Mouse (Mus musculus) heart, postnatal 25 days (tissue): ENCODE results near the gene Aimp1. TPM values are rescaled to one million over a fixed set of nuclear protein-coding genes. Genes with fewer than 3 reads are reported as not detected.

ENCODE experiments used
- DNase-seq: peaks from one replicate; pipeline ENCODE4 v3.0.0; 2022; ENCODE audit warnings: low spot score
- intact Hi-C: fragments of 180-260 bp; cut with DNase I; formaldehyde crosslinking; loops from one replicate; pipeline ENCODE4 v1.15.1; 2025
- total RNA-seq, 2 experiments: library from RNA; stranded (reverse); gene quantifications; 2 replicates each; pipeline ENCODE4 v1.2.3; 2021

Gene Aimp1
- total RNA-seq: 10 to 100 TPM; 48.0 to 51.9 TPM

GRCm38 (mm10) chr3:132684231-132684928 lies at the start of gene Aimp1:
TSS of gene Aimp1 (minus strand) at chr3:132684370.
- no peak for DNase-seq
- intact Hi-C loops: no loop called here

DNA sequence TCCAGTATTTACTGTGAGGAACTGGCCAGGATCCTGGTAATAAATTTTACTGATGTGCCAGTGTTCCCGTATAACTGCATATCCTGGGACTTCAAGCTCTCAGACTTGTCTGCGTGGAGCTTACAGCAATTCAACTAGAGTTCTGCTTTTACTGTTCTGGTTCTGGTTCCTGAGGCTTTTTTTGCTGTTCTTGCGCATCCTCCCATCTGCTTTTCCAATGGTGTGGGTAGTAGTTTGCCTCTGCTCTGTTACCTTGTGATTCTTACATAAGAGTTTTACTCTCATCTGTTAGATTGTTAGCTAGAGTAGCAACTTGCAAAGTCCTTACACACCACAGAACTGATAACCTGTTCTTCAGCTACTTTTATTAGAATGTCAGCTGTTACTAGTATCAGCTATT lies 40.2 kb upstream of the Aimp1 start:
- intact Hi-C loops: no loop called here
- DNase-seq: no peak

DNA sequence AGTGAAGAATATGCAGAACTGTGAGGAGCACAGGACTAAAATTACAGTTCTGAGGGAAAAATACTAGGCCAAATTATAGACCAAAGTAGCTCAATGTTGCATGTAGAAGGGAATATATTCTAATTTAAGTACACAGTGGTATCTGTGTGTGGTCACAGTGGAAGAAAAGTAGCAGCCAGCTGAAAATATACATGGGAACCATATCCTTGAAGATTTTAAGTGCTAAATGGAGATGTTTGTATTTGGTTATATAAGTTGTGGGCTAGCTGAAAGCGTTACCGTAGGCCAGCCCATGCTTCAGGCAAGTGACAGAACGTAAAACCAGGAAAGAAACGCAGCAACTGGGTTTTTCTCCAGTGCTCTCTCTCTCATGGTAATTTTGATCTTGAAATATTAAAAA lies 33.1 kb upstream of the Aimp1 start:
- intact Hi-C loops: no loop called here
- DNase-seq: no peak

- DNase-seq: no peak
- intact Hi-C loops: no loop called here
Observed at GRCm38 (mm10) chr3:132713913-132714312, 29.7 kb upstream of the Aimp1 start.

GRCm38 (mm10) chr3:132706977-132707376 lies 22.8 kb upstream of the Aimp1 start:
- DNase-seq: no peak
- intact Hi-C loops: no loop called here

- no peak for DNase-seq
- intact Hi-C loops: loop anchor here (5.0 kb wide), 1 partner anchor 197 kb away; no protein-coding TSS in a partner anchor
Observed at GRCm38 (mm10) chr3:132704216-132704615, 20.0 kb upstream of the Aimp1 start.

- DNase-seq: no peak
- intact Hi-C loops: loop anchor here (5.0 kb wide), 1 partner anchor 194 kb away; no protein-coding TSS in a partner anchor
Observed at GRCm38 (mm10) chr3:132701368-132701767, 17.2 kb upstream of the Aimp1 start.

DNA sequence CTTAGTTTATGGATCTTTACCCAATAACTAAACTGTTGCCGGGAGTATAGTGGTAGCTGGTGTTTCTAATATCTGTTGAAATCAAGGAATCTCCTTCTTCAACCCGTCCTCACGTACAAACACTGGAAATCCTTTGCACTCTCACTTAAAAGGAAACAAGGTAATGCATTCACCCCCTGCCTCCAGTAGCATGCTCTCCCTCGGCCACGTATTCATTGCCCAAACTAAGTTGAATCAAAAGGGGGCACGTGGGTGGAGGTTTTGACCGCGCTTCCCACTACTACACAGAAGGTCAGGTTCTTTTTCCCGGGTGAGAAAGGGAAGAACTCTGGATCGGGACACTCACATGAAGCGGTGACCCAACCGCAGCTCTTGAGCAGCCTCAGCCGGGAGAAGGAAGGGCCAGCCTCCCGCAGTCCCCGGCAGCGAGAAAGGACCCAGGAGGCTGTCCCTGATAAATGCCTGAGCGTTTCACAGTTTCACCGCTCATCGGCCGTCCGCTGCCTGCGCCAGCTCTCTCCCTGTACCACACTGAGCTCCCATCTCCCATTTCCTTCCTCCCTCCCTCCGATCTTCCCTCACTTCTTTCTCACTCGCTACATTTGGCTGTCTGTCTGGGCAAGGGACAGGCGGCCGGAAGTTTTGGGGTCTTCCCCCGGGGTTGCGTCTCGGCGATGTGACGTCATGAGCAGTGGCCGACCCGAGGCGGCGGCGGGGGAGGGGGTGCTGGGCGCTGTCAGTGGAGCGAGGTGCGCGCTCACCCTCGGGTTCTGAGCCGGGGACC lies 531 bp downstream of the Aimp1 start, which contains the start of gene Tbck:
TSS of gene Tbck (plus strand) at position 698 of the 784 bp plus-strand sequence.
- DNase-seq: peak; percentile 86
- intact Hi-C loops: no loop called here

DNA sequence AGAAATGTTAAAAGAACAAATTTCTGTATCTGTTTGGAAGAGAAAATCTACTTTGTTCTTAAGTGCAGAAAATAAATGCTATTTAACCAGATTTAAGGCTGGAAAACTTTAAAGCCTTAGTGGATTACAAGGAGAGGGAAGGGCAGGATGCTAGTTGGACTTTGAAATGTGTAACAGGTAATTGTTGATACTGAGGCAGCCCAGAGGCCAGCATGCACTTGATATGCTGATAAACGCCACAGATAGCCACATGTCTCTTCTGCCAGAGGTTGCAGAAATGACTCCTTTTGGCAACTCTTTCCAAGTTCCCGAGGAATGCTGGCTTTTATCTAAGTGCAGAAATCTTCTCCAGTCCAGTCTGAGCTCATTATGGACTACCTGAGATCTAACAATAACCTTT lies 6.7 kb downstream of the Aimp1 start:
- DNase-seq: no peak
- intact Hi-C loops: no loop called here

DNA sequence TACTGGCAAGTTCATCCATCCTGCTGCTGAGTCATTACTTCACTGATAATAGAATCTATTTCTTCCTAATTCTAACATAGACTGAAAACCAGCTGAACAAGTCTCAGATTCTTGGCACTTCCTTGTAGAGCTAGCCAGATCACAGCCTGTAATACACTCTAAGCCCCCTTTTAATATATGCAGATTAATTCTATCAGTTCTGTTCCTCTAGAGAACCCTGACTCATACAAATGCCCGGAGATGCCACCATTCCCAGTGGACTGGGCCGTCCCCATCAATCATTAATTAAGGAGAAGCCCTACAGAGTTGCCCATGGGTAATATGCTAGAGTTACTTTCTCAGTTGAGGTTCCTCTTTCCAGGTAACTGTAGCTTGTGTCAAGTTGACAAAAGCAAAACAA lies 28.2 kb downstream of the Aimp1 start:
- intact Hi-C loops: no loop called here
- DNase-seq: no peak

DNA sequence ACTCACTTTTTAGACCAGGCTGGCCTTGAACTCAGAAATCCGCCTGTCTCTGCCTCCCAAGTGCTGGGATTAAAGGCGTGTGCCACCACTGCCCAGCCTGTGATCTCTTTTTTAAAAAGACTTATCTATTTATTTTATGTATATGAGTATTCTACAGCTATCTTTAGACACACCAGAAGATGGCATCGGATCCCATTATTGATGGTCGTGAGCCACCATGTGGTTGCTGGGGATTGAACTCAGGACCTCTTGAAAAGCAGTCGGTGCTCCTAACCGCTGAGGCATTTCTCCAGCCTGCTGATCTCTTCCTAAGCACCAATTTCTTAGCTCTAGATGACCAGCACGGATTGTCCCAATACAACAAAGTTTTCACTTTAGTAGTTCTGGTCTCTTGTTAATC lies 30.2 kb downstream of the Aimp1 start:
- intact Hi-C loops: no loop called here

DNA sequence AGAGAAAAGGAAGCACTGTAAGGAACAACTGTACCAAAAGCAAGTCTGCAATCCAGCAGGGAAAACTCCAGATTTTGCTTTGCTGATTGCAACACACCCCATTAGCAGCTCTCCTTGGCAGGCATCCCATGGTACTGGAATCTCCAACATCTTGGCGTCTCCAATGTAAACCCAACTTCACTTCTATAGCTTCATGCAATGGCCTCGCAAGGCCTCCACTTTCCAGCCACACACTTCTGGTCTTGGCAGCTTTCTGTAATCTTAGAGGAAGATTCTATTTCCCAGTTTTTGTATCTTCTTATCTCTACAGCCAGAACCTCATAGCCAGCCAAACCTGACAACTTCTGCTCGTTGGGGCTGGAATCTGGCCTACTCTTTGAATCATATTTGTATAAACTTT lies 32.4 kb downstream of the Aimp1 start:
- peak; percentile 7 for DNase-seq
- intact Hi-C loops: no loop called here

More for the DNA sequence above, 30.2 kb downstream of the Aimp1 start:
- DNase-seq: no peak

DNA sequence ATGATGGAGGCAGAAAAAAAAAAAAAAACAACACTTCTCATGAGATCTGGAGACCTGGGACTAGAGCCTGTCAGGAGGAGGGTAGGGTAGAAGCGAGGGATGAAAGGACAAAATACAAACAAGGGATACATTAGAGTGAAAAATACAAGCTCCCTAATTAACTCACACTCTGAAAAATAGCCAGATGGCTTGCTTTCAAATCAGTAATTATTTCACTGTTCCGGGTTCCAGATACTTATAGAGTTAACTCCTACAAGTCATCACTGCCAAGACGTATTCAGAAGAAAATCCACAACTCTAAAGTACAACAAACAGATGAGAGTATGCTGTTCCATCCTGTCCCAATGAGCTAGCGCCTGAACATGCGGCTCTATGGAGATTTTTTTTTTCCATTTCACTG lies 34.0 kb downstream of the Aimp1 start:
- intact Hi-C loops: no loop called here
- no peak for DNase-seq

- intact Hi-C loops: no loop called here
- no peak for DNase-seq
Observed at GRCm38 (mm10) chr3:132649368-132649767, 34.8 kb downstream of the Aimp1 start.

DNA sequence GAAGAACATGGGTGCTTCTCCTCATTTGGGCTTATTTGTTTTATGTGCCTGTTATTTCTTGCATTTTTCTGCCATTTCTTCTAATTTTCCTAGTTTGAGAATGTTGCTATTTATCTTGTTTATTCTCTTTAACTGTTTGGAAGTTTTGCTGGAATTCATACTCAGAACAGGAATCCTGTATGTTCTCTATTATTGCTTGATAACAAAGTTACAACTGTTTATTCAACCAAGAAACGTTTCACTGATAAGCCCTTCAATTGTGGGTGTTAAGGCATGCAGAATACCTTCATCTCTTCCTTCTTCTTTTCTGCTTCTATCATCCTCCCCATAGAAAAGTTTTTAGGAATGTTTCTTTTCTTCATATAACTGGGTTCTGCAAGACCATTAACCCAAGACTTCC lies 37.4 kb downstream of the Aimp1 start:
- DNase-seq: no peak
- intact Hi-C loops: no loop called here

GRCm38 (mm10) chr3:132644071-132644470 lies 40.1 kb downstream of the Aimp1 start:
- no peak for DNase-seq
- intact Hi-C loops: no loop called here

DNA sequence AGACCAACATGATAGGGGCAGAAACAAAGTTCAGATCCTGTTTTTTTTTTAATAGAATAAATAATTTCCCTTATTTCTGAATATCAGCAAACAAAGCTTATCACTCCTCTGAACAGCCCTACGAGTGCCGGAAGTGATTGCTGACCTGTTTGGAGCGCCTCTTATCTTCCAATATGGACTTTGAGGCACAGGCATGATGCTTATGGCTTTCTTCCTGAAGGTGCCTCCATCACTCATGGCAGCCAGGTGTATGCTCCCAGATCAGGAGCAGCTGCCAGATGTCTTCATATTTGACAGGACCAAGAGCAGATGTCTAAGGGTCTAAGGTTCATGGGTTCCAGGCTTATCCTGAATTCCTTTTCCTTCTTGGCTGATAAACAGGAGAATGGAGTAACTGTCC lies 47.1 kb downstream of the Aimp1 start:
- intact Hi-C loops: no loop called here
- no peak for DNase-seq

GRCm38 (mm10) chr3:132633261-132633660 lies 50.9 kb downstream of the Aimp1 start:
- no peak for DNase-seq
- intact Hi-C loops: no loop called here

DNA sequence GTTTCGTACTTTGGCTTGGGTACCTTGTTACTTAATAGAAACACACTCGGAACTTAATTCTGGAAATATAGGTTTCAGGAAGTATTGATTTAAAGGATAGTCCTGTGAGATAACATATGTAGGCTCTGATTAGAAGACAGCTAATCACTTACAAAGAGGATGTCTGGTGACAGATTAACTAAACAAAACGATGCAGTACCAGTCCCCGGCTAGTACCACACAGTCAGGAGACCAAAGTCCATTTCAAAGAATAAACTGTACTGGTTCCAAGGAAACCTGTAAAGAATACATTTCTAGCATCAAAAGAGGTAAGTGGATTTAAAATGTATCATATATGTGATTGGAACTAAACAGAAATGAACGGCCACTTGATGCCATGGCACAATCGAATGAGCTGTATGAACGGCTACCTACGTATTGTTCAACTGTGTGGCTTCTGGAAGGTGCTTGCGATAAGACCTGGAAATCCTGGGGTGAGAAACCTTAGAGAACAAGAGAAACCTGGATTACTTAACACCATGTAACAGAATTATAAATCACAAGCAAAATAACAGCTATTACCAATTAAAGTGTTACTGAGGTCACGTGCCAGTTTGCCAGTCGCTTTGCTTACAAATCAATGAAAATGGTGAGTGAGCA lies 54.5 kb downstream of the Aimp1 start, which contains the start of gene Gimd1:
TSS of gene Gimd1 (plus strand) at position 220 of the 639 bp plus-strand sequence.
- intact Hi-C loops: no loop called here
- DNase-seq: no peak

- DNase-seq: no peak
- intact Hi-C loops: no loop called here
Observed at GRCm38 (mm10) chr3:132628741-132629140, 55.4 kb downstream of the Aimp1 start.
